Mouse (Mus musculus) heart, embryonic 16.5 days (tissue): ENCODE data around the gene A630001G21Rik. TPM values are rescaled to one million over a fixed set of nuclear protein-coding genes. Genes with fewer than 3 reads are reported as not detected.
A peak's percentile ranks its signal among the peaks of the same experiment; 100 is the strongest.

Experiments used
- ATAC-seq: fragments of 200-750 bp; cut with Nextera tagmentation; replicated peaks from 2 replicates; pipeline ENCODE4 v1.8.0; 2017; ENCODE audit warnings: moderate number of reproducible peaks; ENCODE audit not compliant: insufficient read depth, low FRiP score; ENCODE audit errors: extremely low read depth
- H3K27ac ChIP-seq: fragments of 300-500 bp; sonication (generic); 2 replicates; pipeline ENCODE4 v1.5.1; 2014; ENCODE audit warnings: mild to moderate bottlenecking, low read length, control low read depth, moderate library complexity
- H3K27me3 ChIP-seq: fragments of 300-500 bp; sonication (generic); 2 replicates; pipeline ENCODE4 v1.6.1; 2014; ENCODE audit warnings: low read length, mixed read lengths; ENCODE audit not compliant: control insufficient read depth, insufficient read depth
- H3K36me3 ChIP-seq: fragments of 300-500 bp; sonication (generic); 2 replicates; pipeline ENCODE4 v1.6.1; 2014; ENCODE audit not compliant: control insufficient read depth, insufficient read depth
- H3K4me1 ChIP-seq: fragments of 300-500 bp; sonication (generic); 2 replicates; pipeline ENCODE4 v1.6.1; 2014; ENCODE audit warnings: low read length, mixed read lengths; ENCODE audit not compliant: control insufficient read depth, insufficient read depth
- H3K4me2 ChIP-seq: fragments of 300-500 bp; sonication (generic); 2 replicates; pipeline ENCODE4 v1.6.1; 2014; ENCODE audit warnings: low read depth, mild to moderate bottlenecking, control low read depth, low read length
- H3K4me3 ChIP-seq: fragments of 300-500 bp; sonication (generic); 2 replicates; pipeline ENCODE4 v1.5.1; 2014; ENCODE audit warnings: mild to moderate bottlenecking, control low read depth, low read length
- H3K9ac ChIP-seq: fragments of 300-500 bp; sonication (generic); 2 replicates; pipeline ENCODE4 v1.6.1; 2014; ENCODE audit warnings: low read length, control low read depth
- H3K9me3 ChIP-seq: fragments of 300-500 bp; sonication (generic); replicated peaks from 2 replicates; pipeline ENCODE4 v1.6.1; 2016; ENCODE audit warnings: low read length; ENCODE audit not compliant: control insufficient read depth
- WGBS: fragments of 180-500 bp; shearing (Covaris S2); extraction: QIAGEN DNeasy Blood & Tissue Kit; methylation state at CpG from one replicate; pipeline ENCODE4 v1.1.7; 2014; 5-methylcytosine and 5-hydroxymethylcytosine counted together
- polyA plus RNA-seq: library from polyadenylated mRNA; unstranded; fragments of >200 nt; fragmentation: Nextera tagmentation; extraction: Ambion mirVana; gene quantifications from 2 replicates; pipeline ENCODE4 v1.2.1, GENCODE M21; 2015

Gene A630001G21Rik
- polyA plus RNA-seq, 1 experiment from 2014 or later, result 2.6 TPM

DNA sequence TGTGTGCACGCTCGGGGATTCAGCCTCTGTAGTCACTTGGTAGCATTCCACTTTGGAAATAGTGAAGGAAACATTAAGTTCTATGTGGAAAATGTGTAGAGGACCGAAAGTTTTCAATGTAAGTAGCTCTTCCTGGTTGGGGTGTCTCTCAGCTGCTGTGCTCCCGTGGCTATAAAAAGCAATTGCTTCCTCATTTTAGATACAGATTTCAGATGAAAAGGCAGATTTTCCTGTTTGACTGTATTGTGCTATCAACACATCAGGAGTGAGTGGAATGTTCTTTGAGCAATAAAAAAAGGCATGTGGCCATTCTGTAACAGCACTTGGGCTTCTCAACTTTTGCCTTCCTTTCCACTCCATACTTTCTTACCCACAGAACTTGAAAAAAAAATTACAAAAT is 30.8 kb upstream of the A630001G21Rik start:
- ATAC-seq, result no peak
- Histone ChIP-seq H3K4me3 (no peak overlapping the region), H3K4me2 (no peak overlapping the region), H3K4me1 (peaks cover 47% of the 10 kb centered on the region), H3K27me3 (no peaks in the 10 kb centered on the region), H3K36me3 (no peaks in the 10 kb centered on the region), H3K9ac (no peak overlapping the region), H3K27ac (peak overlapping the region; percentile 15; the same call in 1 of the 2 replicates), H3K9me3 (no peaks in the 10 kb centered on the region)
- WGBS, result 59% methylated on average over 4 of the region's 4 CpGs

DNA sequence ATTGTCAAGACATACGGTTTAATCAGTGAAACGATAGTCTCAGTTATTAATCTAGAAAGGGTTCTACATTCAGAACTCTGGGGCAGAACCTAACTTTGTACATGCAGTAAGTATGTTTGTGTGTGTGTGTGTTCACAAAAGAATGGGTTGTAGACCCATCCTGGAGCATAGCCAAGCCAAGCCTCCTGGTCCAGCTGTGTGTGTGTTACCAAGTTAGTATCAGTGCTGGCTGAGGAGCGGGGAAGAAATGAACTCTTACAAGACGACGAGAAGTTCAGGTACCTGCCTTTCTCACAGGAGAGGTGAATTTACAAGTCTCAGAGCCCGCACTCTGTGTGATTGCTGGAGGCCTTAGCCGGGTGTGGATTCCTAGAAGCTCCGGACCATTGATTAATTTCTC is 26.1 kb upstream of the A630001G21Rik start:
- Histone ChIP-seq H3K4me2 (no peak overlapping the region), H3K4me1 (peaks cover 25% of the 10 kb centered on the region), H3K27ac (no peak overlapping the region), H3K27me3 (no peaks in the 10 kb centered on the region), H3K36me3 (no peaks in the 10 kb centered on the region), H3K4me3 (no peak overlapping the region), H3K9me3 (no peaks in the 10 kb centered on the region), H3K9ac (no peak overlapping the region)
- WGBS, result 86% methylated on average over 8 of the region's 8 CpGs
- no peak for ATAC-seq

GRCm38 (mm10) chr1:85802517-85802916 is 24.1 kb upstream of the A630001G21Rik start:
- H3K4me1 ChIP-seq, result peaks cover 24% of the 10 kb centered on the region
- 91% methylated on average over 1 of the region's 1 CpGs for WGBS
- no peak overlapping the region for H3K9ac ChIP-seq
- H3K4me2 ChIP-seq, result no peak overlapping the region
- no peak overlapping the region for H3K4me3 ChIP-seq
- no peaks in the 10 kb centered on the region for H3K27me3 ChIP-seq
- no peak overlapping the region for H3K27ac ChIP-seq
- H3K36me3 ChIP-seq, result no peaks in the 10 kb centered on the region
- no peak for ATAC-seq
- H3K9me3 ChIP-seq, result no peaks in the 10 kb centered on the region

DNA sequence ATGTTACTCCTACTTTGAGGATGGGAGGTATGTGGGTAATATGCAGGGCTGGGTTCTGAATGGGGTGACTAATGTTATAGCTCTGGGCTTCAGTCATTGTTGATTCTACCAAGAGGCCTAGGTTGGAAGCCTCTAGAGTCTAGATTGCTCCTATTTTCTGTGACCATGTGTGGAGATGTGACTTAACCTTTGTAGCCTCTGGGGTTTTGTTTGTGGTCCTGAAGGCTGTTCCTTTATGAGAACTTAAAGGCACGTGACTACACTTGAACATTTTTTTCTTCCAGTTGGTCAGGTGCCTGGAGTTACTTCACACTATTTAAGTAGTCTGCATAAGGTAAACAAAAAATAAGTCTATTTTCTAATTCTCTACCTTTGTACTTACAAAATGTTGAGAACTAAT is 21.3 kb upstream of the A630001G21Rik start:
- no peak overlapping the region for H3K9ac ChIP-seq
- no peaks in the 10 kb centered on the region for H3K9me3 ChIP-seq
- ATAC-seq, result no peak
- H3K4me1 ChIP-seq, result peaks cover 21% of the 10 kb centered on the region
- no peak overlapping the region for H3K27ac ChIP-seq
- H3K4me2 ChIP-seq, result no peak overlapping the region
- no peaks in the 10 kb centered on the region for H3K36me3 ChIP-seq
- H3K4me3 ChIP-seq, result no peak overlapping the region
- 58% methylated on average over 1 of the region's 1 CpGs for WGBS
- no peaks in the 10 kb centered on the region for H3K27me3 ChIP-seq

DNA sequence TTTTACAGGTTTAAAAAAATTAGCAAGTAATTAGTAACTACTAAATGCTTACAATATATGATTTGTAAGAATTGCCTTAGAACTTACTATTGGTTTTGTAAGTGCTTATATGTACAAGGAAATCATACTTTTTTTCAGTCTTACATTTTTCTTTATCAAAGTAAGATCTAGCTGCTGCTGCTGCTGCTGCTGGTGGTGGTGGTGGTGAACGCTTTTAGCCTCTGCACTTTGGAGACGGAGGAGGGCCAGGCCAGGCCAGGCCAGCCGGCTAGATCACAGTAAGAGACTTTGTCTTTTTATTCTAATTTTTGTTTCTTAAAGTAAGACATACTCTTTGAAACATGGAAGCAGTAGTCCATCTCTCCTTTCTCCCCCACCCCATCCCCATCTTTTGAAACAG is 16.8 kb upstream of the A630001G21Rik start:
- Histone ChIP-seq H3K27ac (no peak overlapping the region), H3K4me1 (peaks cover 11% of the 10 kb centered on the region), H3K4me2 (peak overlapping the region; percentile 41), H3K4me3 (peak overlapping the region; percentile 10; the same call in 1 of the 2 replicates), H3K9ac (peak overlapping the region; percentile 56; the same call in 1 of the 2 replicates), H3K36me3 (no peaks in the 10 kb centered on the region), H3K27me3 (no peaks in the 10 kb centered on the region), H3K9me3 (no peaks in the 10 kb centered on the region)
- ATAC-seq, result no peak
- 47% methylated on average over 3 of the region's 3 CpGs for WGBS

DNA sequence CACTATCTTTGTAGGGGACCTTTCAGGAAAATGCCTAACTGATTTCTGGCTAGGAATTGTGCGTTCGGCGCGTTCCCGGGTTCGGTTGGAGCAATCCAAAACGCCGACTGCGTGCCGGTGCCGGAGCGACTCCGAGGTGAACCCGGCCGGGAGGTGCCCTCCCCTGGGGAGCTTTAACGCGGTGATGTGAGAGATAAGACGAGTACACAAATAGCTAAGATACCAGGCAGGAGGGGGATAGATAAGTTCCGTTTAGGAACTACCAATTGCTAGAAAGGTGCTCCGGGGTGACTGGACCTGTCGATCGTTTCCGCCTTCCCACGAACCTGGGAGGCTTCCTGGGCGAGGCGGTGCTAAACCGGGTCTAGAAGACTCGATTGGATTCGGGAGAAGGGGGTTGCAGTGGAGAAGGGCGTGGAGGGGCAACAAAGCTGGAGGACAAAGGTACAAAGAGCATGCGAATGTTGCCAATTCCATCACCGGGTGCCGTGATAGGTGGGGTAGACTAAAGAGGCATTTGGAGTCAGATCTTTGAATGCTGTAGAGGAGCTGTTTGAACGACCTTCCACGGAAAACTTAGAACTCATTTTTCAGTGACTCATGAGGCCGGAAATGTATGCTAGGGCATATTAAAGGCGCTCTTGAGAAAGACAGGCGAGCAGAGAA is 15.8 kb upstream of the A630001G21Rik start:
- H3K27me3 ChIP-seq, result no peaks in the 10 kb centered on the region
- no peaks in the 10 kb centered on the region for H3K9me3 ChIP-seq

GRCm38 (mm10) chr1:85793208-85794105 is 15.0 kb upstream of the A630001G21Rik start, which contains the start of gene Cab39:
Gene Cab39, plus strand, starts transcription at chr1:85793441.
- ATAC-seq, result peak; percentile 92
- H3K4me1 ChIP-seq, result peaks cover 7% of the 10 kb centered on the region
- no peaks in the 10 kb centered on the region for H3K9me3 ChIP-seq
- peak within 1 kb of the TSS; percentile 74 for H3K4me2 ChIP-seq
- no peaks in the 10 kb centered on the region for H3K36me3 ChIP-seq
- H3K27me3 ChIP-seq, result no peaks in the 10 kb centered on the region
- H3K27ac ChIP-seq, result peak within 1 kb of the TSS; percentile 96
- peak within 1 kb of the TSS; percentile 85 for H3K4me3 ChIP-seq
- peak within 1 kb of the TSS; percentile 96 for H3K9ac ChIP-seq
- under 1% methylated on average over 116 of the region's 118 CpGs for WGBS

More for the DNA sequence above, 15.8 kb upstream of the A630001G21Rik start:
- WGBS, result under 1% methylated on average over 38 of the region's 38 CpGs
- Histone ChIP-seq H3K9ac (peak overlapping the region; percentile 96), H3K4me2 (peak overlapping the region; percentile 74), H3K4me1 (peaks cover 7% of the 10 kb centered on the region), H3K4me3 (peak overlapping the region; percentile 85), H3K27ac (peak overlapping the region; percentile 96), H3K36me3 (no peaks in the 10 kb centered on the region)
- peak; percentile 29; the same call in 1 of the 2 replicates for ATAC-seq

- H3K9me3 ChIP-seq, result no peaks in the 10 kb centered on the region
- peaks cover 3% of the 10 kb centered on the region for H3K4me1 ChIP-seq
- no peak for ATAC-seq
- H3K27me3 ChIP-seq, result no peaks in the 10 kb centered on the region
- H3K4me3 ChIP-seq, result no peak overlapping the region
- no peak overlapping the region for H3K27ac ChIP-seq
- 86% methylated on average over 3 of the region's 3 CpGs for WGBS
- no peaks in the 10 kb centered on the region for H3K36me3 ChIP-seq
- H3K9ac ChIP-seq, result no peak overlapping the region
- no peak overlapping the region for H3K4me2 ChIP-seq
Measured at GRCm38 (mm10) chr1:85791476-85791875, 13.0 kb upstream of the A630001G21Rik start.

DNA sequence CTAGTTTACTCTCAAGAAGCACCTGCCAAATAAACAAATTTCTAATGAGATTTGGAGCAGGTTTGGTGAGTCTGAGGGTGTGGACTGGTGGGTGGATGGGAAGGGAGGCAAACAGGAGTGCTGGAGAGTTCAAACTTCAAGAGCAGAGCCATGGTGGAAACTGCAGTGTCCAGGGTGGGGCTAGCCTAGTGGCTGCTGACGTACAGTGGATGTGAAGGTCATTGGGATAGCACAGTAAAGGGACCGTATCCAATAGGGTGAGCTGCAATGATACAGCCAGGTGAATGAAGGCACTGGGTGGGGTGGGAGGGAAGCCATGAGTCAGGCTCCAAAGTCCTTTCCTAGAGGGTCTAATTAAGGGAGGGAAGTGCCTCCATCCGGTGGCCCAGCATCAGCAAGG is 12.1 kb upstream of the A630001G21Rik start:
- Histone ChIP-seq H3K9ac (no peak overlapping the region), H3K4me1 (peaks cover 3% of the 10 kb centered on the region), H3K4me3 (no peak overlapping the region), H3K27me3 (no peaks in the 10 kb centered on the region), H3K27ac (no peak overlapping the region), H3K4me2 (no peak overlapping the region), H3K36me3 (no peaks in the 10 kb centered on the region), H3K9me3 (no peaks in the 10 kb centered on the region)
- WGBS, result 70% methylated on average over 3 of the region's 3 CpGs
- no peak for ATAC-seq
